Mouse (Mus musculus): ENCODE data around the gene Pzp.

Pzp gene

GRCm38 (mm10) chr6:128436356-128437005, 90.0 kb downstream of the Pzp start:
- DNase-seq (ENCODE audit: low read depth, low spot score) = no peak

- no peak for DNase-seq (ENCODE audit: low read depth, low spot score)
Observed at GRCm38 (mm10) chr6:128435474-128435873, 91.0 kb downstream of the Pzp start.
